Mouse (Mus musculus): Measurements from ENCODE around the gene Rab23.

- TF ChIP-seq POLR2A (IDR thresholded peaks at IDR 0.05; ENCODE audit: low read depth, low read length) (no peak), CTCF (IDR thresholded peaks at IDR 0.05; ENCODE audit: borderline replicate concordance, insufficient read depth, low read length) (no peak)
These were observed 31.6 kb downstream of the Rab23 start for GRCm38 (mm10) chr1:33751283-33751682.
